Mouse (Mus musculus) lung, postnatal 0 days (tissue): Measurements from ENCODE around the gene Mycl. TPM values are rescaled to one million over a fixed set of nuclear protein-coding genes. Genes with fewer than 3 reads are reported as not detected.

Experiments
- ATAC-seq: fragments of 200-750 bp; cut with Nextera tagmentation; 2 replicates; pipeline ENCODE4 v1.8.0; 2017; ENCODE audit warnings: moderate library complexity
- DNase-seq: peaks from one replicate; pipeline ENCODE4 v3.0.0-alpha.2; 2016; ENCODE audit warnings: low spot score
- H3K27ac ChIP-seq: fragments of 300-500 bp; sonication (generic); 2 replicates; pipeline ENCODE4 v1.5.1; 2014; ENCODE audit warnings: antibody characterized with exemption, mild to moderate bottlenecking, low read length, mixed read lengths
- H3K27me3 ChIP-seq: fragments of 300-500 bp; sonication (generic); replicated peaks from 2 replicates; pipeline ENCODE4 v1.6.1; 2014; ENCODE audit warnings: low read length, mixed read lengths; ENCODE audit not compliant: insufficient read depth
- H3K36me3 ChIP-seq: fragments of 300-500 bp; sonication (generic); 2 replicates; pipeline ENCODE4 v1.6.1; 2014; ENCODE audit warnings: low read length, mixed read lengths; ENCODE audit not compliant: insufficient read depth
- H3K4me1 ChIP-seq: fragments of 300-500 bp; sonication (generic); 2 replicates; pipeline ENCODE4 v1.6.1; 2014; ENCODE audit warnings: antibody characterized with exemption, low read depth, low read length, mixed read lengths; ENCODE audit not compliant: insufficient read depth
- H3K4me2 ChIP-seq: fragments of 300-500 bp; sonication (generic); replicated peaks from 2 replicates; pipeline ENCODE4 v1.6.1; 2014; ENCODE audit warnings: low read depth, mild to moderate bottlenecking, low read length, moderate library complexity, mixed read lengths
- H3K4me3 ChIP-seq: fragments of 300-500 bp; sonication (generic); 2 replicates; pipeline ENCODE4 v1.5.1; 2014; ENCODE audit warnings: low read depth, low read length
- H3K9ac ChIP-seq: fragments of 300-500 bp; sonication (generic); replicated peaks from 2 replicates; pipeline ENCODE4 v1.6.1; 2014; ENCODE audit warnings: low read depth, mild to moderate bottlenecking
- H3K9me3 ChIP-seq: fragments of 300-500 bp; sonication (generic); 2 replicates; pipeline ENCODE4 v1.6.1; 2016; ENCODE audit warnings: low read length, mixed read lengths
- CTCF ChIP-seq: IDR thresholded peaks from 2 replicates; pipeline ENCODE4 v1.5.1; 2016; ENCODE audit warnings: antibody characterized with exemption, mild to moderate bottlenecking
- EP300 ChIP-seq: IDR thresholded peaks from 2 replicates; pipeline ENCODE4 v1.6.1; 2016; ENCODE audit warnings: antibody characterized with exemption, mild to moderate bottlenecking, control low read depth
- WGBS: fragments of 180-500 bp; shearing (Covaris S2); extraction: QIAGEN DNeasy Blood & Tissue Kit; methylation state at CpG from one replicate; pipeline ENCODE4 v1.1.7; 2014; 5-methylcytosine and 5-hydroxymethylcytosine counted together
- polyA plus RNA-seq: library from polyadenylated mRNA; unstranded; fragments of >200 nt; fragmentation: Nextera tagmentation; extraction: Ambion mirVana; gene quantifications from 2 replicates; pipeline ENCODE4 v1.2.1, GENCODE M21; 2015

Mycl gene
- 6.0 and 8.1 TPM in 2 replicates for polyA plus RNA-seq

- no peak within 1 kb of the TSS for H3K27ac ChIP-seq
- peaks cover 3% of the 10 kb centered on the region; the same call in 1 of the 2 replicates for H3K27me3 ChIP-seq
- no peaks in the 10 kb centered on the region for H3K9me3 ChIP-seq
- DNase-seq (peak; percentile 75), ATAC-seq (peak; percentile 80)
- peak within 1 kb of the TSS; percentile 100 for H3K4me2 ChIP-seq
- H3K36me3 ChIP-seq, result no peaks in the 10 kb centered on the region
- H3K4me3 ChIP-seq, result peak within 1 kb of the TSS; percentile 70
- H3K4me1 ChIP-seq, result peaks cover 6% of the 10 kb centered on the region; the same call in 1 of the 2 replicates
- H3K9ac ChIP-seq, result peak within 1 kb of the TSS; percentile 23
- no peak for TF ChIP-seq EP300
- peak; percentile 93 for TF ChIP-seq CTCF
- WGBS, result under 1% methylated on average over 62 of the region's 69 CpGs
Observed at GRCm38 (mm10) chr4:122995404-122996220, at the start of gene Mycl. Gene Mycl (plus strand): TSS chr4:122995652.

DNA sequence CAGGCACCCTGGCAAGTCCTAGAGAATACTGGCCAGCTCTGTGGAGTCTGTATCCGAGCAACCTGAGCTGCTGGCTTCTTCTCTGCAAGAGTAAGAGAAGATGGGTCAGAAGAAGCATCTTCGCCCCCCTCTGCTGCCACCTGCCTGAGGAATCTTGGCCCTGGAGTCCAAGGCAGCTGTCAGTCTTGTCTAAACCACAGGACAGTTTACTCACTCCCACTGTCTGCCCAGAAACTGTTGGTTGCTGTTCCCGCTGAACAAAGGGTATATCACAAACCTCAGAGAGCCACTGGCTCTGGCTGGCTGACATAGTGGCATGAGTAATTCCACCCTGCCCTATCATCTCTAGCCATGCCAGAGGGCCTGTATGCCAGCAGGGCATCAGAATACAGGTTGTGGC lies 48.2 kb upstream of the Mycl start:
- Histone ChIP-seq H3K36me3 (no peaks in the 10 kb centered on the region), H3K4me3 (no peak overlapping the region), H3K4me2 (no peak overlapping the region), H3K9me3 (no peaks in the 10 kb centered on the region), H3K9ac (no peak overlapping the region), H3K27me3 (peaks cover 31% of the 10 kb centered on the region; the same call in 1 of the 2 replicates), H3K4me1 (no peaks in the 10 kb centered on the region), H3K27ac (no peak overlapping the region)
- ATAC-seq (no peak), DNase-seq (no peak)
- TF ChIP-seq EP300 (no peak), CTCF (no peak)
- WGBS, result 83% methylated on average over 3 of the region's 3 CpGs

GRCm38 (mm10) chr4:122949096-122949495 lies 46.4 kb upstream of the Mycl start:
- 89% methylated on average over 8 of the region's 8 CpGs for WGBS
- TF ChIP-seq CTCF (no peak), EP300 (no peak)
- no peak overlapping the region for H3K4me2 ChIP-seq
- ATAC-seq (no peak), DNase-seq (no peak)
- no peak overlapping the region for H3K27ac ChIP-seq
- no peaks in the 10 kb centered on the region for H3K36me3 ChIP-seq
- H3K9ac ChIP-seq, result no peak overlapping the region
- no peaks in the 10 kb centered on the region for H3K4me1 ChIP-seq
- peaks cover 30% of the 10 kb centered on the region; the same call in 1 of the 2 replicates for H3K27me3 ChIP-seq
- H3K9me3 ChIP-seq, result no peaks in the 10 kb centered on the region
- no peak overlapping the region for H3K4me3 ChIP-seq

DNA sequence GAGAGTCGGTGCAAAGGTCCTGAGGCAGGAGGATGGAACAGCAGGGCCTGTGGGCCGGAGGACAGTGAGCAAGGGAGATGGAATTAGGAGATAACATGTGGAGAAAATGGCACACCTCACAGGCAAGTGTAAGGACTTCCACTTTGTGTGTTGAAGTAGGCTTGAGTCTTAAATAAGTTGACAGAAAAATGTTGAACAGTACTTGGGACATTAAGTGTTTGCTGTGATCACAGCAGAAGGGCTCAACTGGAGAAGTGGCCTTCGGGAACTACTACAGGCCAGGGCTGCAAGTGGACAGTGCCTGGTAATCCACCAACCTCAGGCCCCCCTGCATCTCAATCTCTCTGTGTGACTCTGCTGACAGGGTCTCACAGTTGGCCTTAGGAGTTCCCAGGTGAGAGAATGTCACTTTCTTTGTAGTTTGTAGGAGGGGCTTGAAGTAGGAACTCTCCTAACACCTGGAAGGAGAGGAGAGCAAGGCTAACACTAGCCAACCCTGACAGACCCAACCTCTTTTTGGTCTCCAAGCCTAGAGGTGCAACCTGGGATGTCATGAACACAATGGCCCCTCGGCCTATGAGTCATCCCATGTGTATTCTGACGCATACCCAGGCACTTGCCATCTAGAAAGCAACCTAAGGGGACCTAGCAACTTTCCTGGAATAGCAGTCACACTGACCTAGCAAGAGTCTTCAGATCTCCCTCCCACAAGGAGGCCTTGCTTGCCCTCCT lies 40.6 kb upstream of the Mycl start:
- ATAC-seq, result peak; percentile 80
- no peak overlapping the region for H3K9ac ChIP-seq

DNA sequence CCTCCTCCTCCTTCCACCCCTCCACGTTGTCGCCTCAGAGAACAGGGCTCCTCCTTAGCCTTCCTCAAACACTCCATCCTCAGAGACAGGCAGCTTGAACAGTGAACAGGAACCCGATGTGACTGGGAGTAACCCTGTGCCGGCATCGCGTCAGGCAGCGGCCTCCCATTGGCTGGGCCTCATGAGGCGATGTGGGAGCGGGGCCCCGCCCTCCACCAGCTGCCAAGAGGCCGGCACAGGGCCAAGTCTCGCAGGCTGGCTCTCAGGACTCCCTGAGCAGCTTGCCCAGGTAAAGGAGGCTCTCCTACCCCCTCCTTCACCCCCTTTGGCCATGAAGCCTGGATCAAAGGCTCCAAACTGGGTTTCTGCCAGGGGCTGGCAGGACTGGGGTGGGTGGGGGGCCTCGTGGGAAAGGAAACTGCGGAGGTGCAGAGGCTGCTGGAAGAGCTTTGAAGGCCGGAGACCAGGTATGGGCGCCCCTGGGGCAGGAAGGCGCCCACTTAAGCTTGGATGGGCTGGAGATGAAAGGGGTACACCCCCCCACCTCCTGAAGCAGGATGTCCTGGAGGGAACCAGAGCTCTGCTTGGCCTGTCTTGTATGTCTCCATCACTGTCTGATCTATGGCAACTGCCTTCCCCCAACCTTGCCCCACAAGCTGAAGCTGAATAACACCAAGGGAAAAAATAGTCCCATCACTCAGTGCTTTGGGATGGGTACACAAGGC lies 39.9 kb upstream of the Mycl start:
- H3K27ac ChIP-seq, result 0 out of 2 replicates have a peak overlapping the region, but pooled peaks have one; percentile 20
- H3K27me3 ChIP-seq, result peaks cover 35% of the 10 kb centered on the region
- peak overlapping the region; percentile 27 for H3K4me2 ChIP-seq
- peaks cover 12% of the 10 kb centered on the region for H3K4me1 ChIP-seq
- no peaks in the 10 kb centered on the region for H3K9me3 ChIP-seq
- peak; percentile 90 for ATAC-seq
- H3K9ac ChIP-seq, result no peak overlapping the region
- no peak overlapping the region for H3K4me3 ChIP-seq
- WGBS, result 4% methylated on average over 17 of the region's 17 CpGs
- peak; percentile 90 for DNase-seq
- H3K36me3 ChIP-seq, result no peaks in the 10 kb centered on the region
- TF ChIP-seq CTCF (no peak), EP300 (no peak)

More for the DNA sequence above, 40.6 kb upstream of the Mycl start:
- WGBS, result 36% methylated on average over 5 of the region's 5 CpGs
- peaks cover 31% of the 10 kb centered on the region for H3K27me3 ChIP-seq
- H3K36me3 ChIP-seq, result no peaks in the 10 kb centered on the region
- H3K4me2 ChIP-seq, result peak overlapping the region; percentile 27
- H3K4me3 ChIP-seq, result no peak overlapping the region
- no peak for TF ChIP-seq CTCF
- TF ChIP-seq EP300, result peak; percentile 66
- no peaks in the 10 kb centered on the region for H3K9me3 ChIP-seq
- 0 out of 2 replicates have a peak overlapping the region, but pooled peaks have one; percentile 20 for H3K27ac ChIP-seq
- peaks cover 10% of the 10 kb centered on the region; the same call in 1 of the 2 replicates for H3K4me1 ChIP-seq
- peak; percentile 87 for DNase-seq
